Mouse (Mus musculus): ENCODE data around the gene Prn. TPM values are rescaled to one million over a fixed set of nuclear protein-coding genes. Genes with fewer than 3 reads are reported as not detected.

The Prn gene
- polyA plus RNA-seq, 1 experiment from 2014 or later = not detected

- Histone ChIP-seq H3K4me2 (no peak overlapping the region), H3K9ac (no peak overlapping the region), H3K9me3 (replicated peaks) (no peaks in the 10 kb centered on the region), H3K4me3 (no peak overlapping the region), H3K4me1 (replicated peaks) (no peaks in the 10 kb centered on the region), H3K27ac (no peak overlapping the region), H3K27me3 (no peaks in the 10 kb centered on the region), H3K36me3 (no peaks in the 10 kb centered on the region)
- ATAC-seq (replicated peaks; ENCODE audit: insufficient number of reproducible peaks, insufficient read depth, low FRiP score, low read depth) = no peak
- 80% methylated on average over 2 of the region's 2 CpGs for WGBS
Measured at GRCm38 (mm10) chr2:131970597-131970996, 60.8 kb downstream of the Prn start.

GRCm38 (mm10) chr2:131971098-131971497 is 61.3 kb downstream of the Prn start:
- WGBS = 71% methylated on average over 4 of the region's 4 CpGs
- no peak for ATAC-seq (replicated peaks; ENCODE audit: insufficient number of reproducible peaks, insufficient read depth, low FRiP score, low read depth)

GRCm38 (mm10) chr2:131976663-131977062 is 66.9 kb downstream of the Prn start:
- Histone ChIP-seq H3K4me2 (no peak overlapping the region), H3K9ac (no peak overlapping the region), H3K4me3 (no peak overlapping the region), H3K9me3 (replicated peaks) (no peaks in the 10 kb centered on the region), H3K4me1 (replicated peaks) (peaks cover 19% of the 10 kb centered on the region), H3K27ac (no peak overlapping the region), H3K36me3 (no peaks in the 10 kb centered on the region), H3K27me3 (no peaks in the 10 kb centered on the region)
- no peak for ATAC-seq (replicated peaks; ENCODE audit: insufficient number of reproducible peaks, insufficient read depth, low FRiP score, low read depth)
- 73% methylated on average over 3 of the region's 3 CpGs for WGBS

More at GRCm38 (mm10) chr2:131971098-131971497, 61.3 kb downstream of the Prn start:
- no peaks in the 10 kb centered on the region for H3K27me3 ChIP-seq
- no peak overlapping the region for H3K4me3 ChIP-seq
- no peak overlapping the region for H3K4me2 ChIP-seq
- no peaks in the 10 kb centered on the region for H3K36me3 ChIP-seq
- no peaks in the 10 kb centered on the region for H3K4me1 ChIP-seq (replicated peaks)
- H3K9me3 ChIP-seq (replicated peaks) = no peaks in the 10 kb centered on the region
- H3K9ac ChIP-seq = no peak overlapping the region
- no peak overlapping the region for H3K27ac ChIP-seq

GRCm38 (mm10) chr2:131980866-131981265 is 71.1 kb downstream of the Prn start:
- Histone ChIP-seq H3K9ac (no peak overlapping the region), H3K9me3 (replicated peaks) (no peaks in the 10 kb centered on the region), H3K27me3 (no peaks in the 10 kb centered on the region), H3K36me3 (no peaks in the 10 kb centered on the region), H3K4me2 (peak overlapping the region; percentile 44), H3K27ac (peak overlapping the region; percentile 38), H3K4me1 (replicated peaks) (peaks cover 20% of the 10 kb centered on the region), H3K4me3 (no peak overlapping the region)
- ATAC-seq (replicated peaks; ENCODE audit: insufficient number of reproducible peaks, insufficient read depth, low FRiP score, low read depth) = peak; percentile 86
- WGBS = 9% methylated on average over 9 of the region's 9 CpGs

GRCm38 (mm10) chr2:131982546-131983196 is 72.9 kb downstream of the Prn start:
- ATAC-seq (replicated peaks; ENCODE audit: insufficient number of reproducible peaks, insufficient read depth, low FRiP score, low read depth) = peak; percentile 29; the same call in 1 of the 2 replicates
- H3K27ac ChIP-seq = no peak overlapping the region
- no peak overlapping the region for H3K4me3 ChIP-seq
- H3K9ac ChIP-seq = no peak overlapping the region
- no peak overlapping the region for H3K4me2 ChIP-seq
- no peaks in the 10 kb centered on the region for H3K9me3 ChIP-seq (replicated peaks)
- no peaks in the 10 kb centered on the region for H3K27me3 ChIP-seq
- WGBS = 16% methylated on average over 6 of the region's 6 CpGs
- H3K36me3 ChIP-seq = no peaks in the 10 kb centered on the region
- peaks cover 20% of the 10 kb centered on the region for H3K4me1 ChIP-seq (replicated peaks)

GRCm38 (mm10) chr2:131987950-131988349 is 78.2 kb downstream of the Prn start:
- WGBS = 46% methylated on average over 3 of the region's 3 CpGs
- ATAC-seq (replicated peaks; ENCODE audit: insufficient number of reproducible peaks, insufficient read depth, low FRiP score, low read depth) = no peak
- H3K4me1 ChIP-seq (replicated peaks) = peaks cover 7% of the 10 kb centered on the region

GRCm38 (mm10) chr2:131988550-131988949 is 78.8 kb downstream of the Prn start:
- Histone ChIP-seq H3K36me3 (no peaks in the 10 kb centered on the region), H3K4me3 (no peak overlapping the region), H3K27ac (no peak overlapping the region), H3K4me2 (no peak overlapping the region), H3K27me3 (no peaks in the 10 kb centered on the region), H3K4me1 (replicated peaks) (peaks cover 11% of the 10 kb centered on the region), H3K9ac (no peak overlapping the region), H3K9me3 (replicated peaks) (no peaks in the 10 kb centered on the region)
- ATAC-seq (replicated peaks; ENCODE audit: insufficient number of reproducible peaks, insufficient read depth, low FRiP score, low read depth) = no peak
- WGBS = 70% methylated on average over 2 of the region's 2 CpGs

More at GRCm38 (mm10) chr2:131987950-131988349, 78.2 kb downstream of the Prn start:
- Histone ChIP-seq H3K27ac (no peak overlapping the region), H3K9me3 (replicated peaks) (no peaks in the 10 kb centered on the region), H3K36me3 (no peaks in the 10 kb centered on the region), H3K4me3 (no peak overlapping the region), H3K9ac (no peak overlapping the region), H3K27me3 (no peaks in the 10 kb centered on the region), H3K4me2 (no peak overlapping the region)

GRCm38 (mm10) chr2:131992487-131992886 is 82.7 kb downstream of the Prn start:
- Histone ChIP-seq H3K4me2 (no peak overlapping the region), H3K9ac (no peak overlapping the region), H3K36me3 (0 out of 2 replicates have a peak, but pooled peaks cover 8% of the 10 kb centered on the region), H3K4me1 (replicated peaks) (peaks cover 23% of the 10 kb centered on the region), H3K4me3 (no peak overlapping the region), H3K27me3 (no peaks in the 10 kb centered on the region), H3K9me3 (replicated peaks) (no peaks in the 10 kb centered on the region), H3K27ac (no peak overlapping the region)
- 77% methylated on average over 2 of the region's 2 CpGs for WGBS
- ATAC-seq (replicated peaks; ENCODE audit: insufficient number of reproducible peaks, insufficient read depth, low FRiP score, low read depth) = no peak

GRCm38 (mm10) chr2:131993151-131993550 is 83.4 kb downstream of the Prn start:
- 64% methylated on average over 4 of the region's 4 CpGs for WGBS

GRCm38 (mm10) chr2:131993563-131994088 is 83.9 kb downstream of the Prn start:
- H3K27me3 ChIP-seq = no peaks in the 10 kb centered on the region
- no peak overlapping the region for H3K27ac ChIP-seq
- H3K4me2 ChIP-seq = peak overlapping the region; percentile 18; the same call in 1 of the 2 replicates
- ATAC-seq (replicated peaks; ENCODE audit: insufficient number of reproducible peaks, insufficient read depth, low FRiP score, low read depth) = no peak
- peaks cover 13% of the 10 kb centered on the region; the same call in 1 of the 2 replicates for H3K36me3 ChIP-seq
- H3K9me3 ChIP-seq (replicated peaks) = no peaks in the 10 kb centered on the region
- peaks cover 23% of the 10 kb centered on the region for H3K4me1 ChIP-seq (replicated peaks)
- H3K9ac ChIP-seq = no peak overlapping the region
- H3K4me3 ChIP-seq = no peak overlapping the region
- 42% methylated on average over 14 of the region's 14 CpGs for WGBS

More at GRCm38 (mm10) chr2:131993151-131993550, 83.4 kb downstream of the Prn start:
- no peak for ATAC-seq (replicated peaks; ENCODE audit: insufficient number of reproducible peaks, insufficient read depth, low FRiP score, low read depth)
- no peak overlapping the region for H3K4me2 ChIP-seq
- H3K27me3 ChIP-seq = no peaks in the 10 kb centered on the region
- peaks cover 23% of the 10 kb centered on the region for H3K4me1 ChIP-seq (replicated peaks)
- no peaks in the 10 kb centered on the region for H3K9me3 ChIP-seq (replicated peaks)
- H3K27ac ChIP-seq = no peak overlapping the region
- H3K4me3 ChIP-seq = no peak overlapping the region
- H3K9ac ChIP-seq = no peak overlapping the region
- H3K36me3 ChIP-seq = peaks cover 10% of the 10 kb centered on the region; the same call in 1 of the 2 replicates

- peaks cover 13% of the 10 kb centered on the region; the same call in 1 of the 2 replicates for H3K36me3 ChIP-seq
Measured at GRCm38 (mm10) chr2:131994971-131995370, 85.2 kb downstream of the Prn start.

More at GRCm38 (mm10) chr2:131994971-131995370, 85.2 kb downstream of the Prn start:
- no peaks in the 10 kb centered on the region for H3K9me3 ChIP-seq (replicated peaks)
- H3K4me2 ChIP-seq = no peak overlapping the region
- H3K27ac ChIP-seq = peak overlapping the region; percentile 20; the same call in 1 of the 2 replicates
- H3K27me3 ChIP-seq = no peaks in the 10 kb centered on the region
- H3K4me1 ChIP-seq (replicated peaks) = peaks cover 23% of the 10 kb centered on the region
- no peak overlapping the region for H3K4me3 ChIP-seq
- H3K9ac ChIP-seq = no peak overlapping the region
- ATAC-seq (replicated peaks; ENCODE audit: insufficient number of reproducible peaks, insufficient read depth, low FRiP score, low read depth) = no peak
- 89% methylated on average over 6 of the region's 6 CpGs for WGBS

Data from heart, embryonic 15.5 days (tissue).